Mouse (Mus musculus) left cerebral cortex, postnatal 25 days (tissue): Measurements from ENCODE around the gene Iqcf6. TPM values are rescaled to one million over a fixed set of nuclear protein-coding genes. Genes with fewer than 3 reads are reported as not detected.
"Not testable (repeated sequence)": the region's sequence is repeated elsewhere in the genome, so short reads cannot be mapped to it uniquely, and the experiment has no call there.

Source experiments
- DNase-seq, 2 experiments: peaks; one replicate each; pipeline ENCODE4 v3.0.0; 2022; ENCODE audit warnings: low spot score in 2 of 2, mixed read lengths in 1 of 2
- intact Hi-C: fragments of 180-260 bp; cut with DNase I; formaldehyde crosslinking; loops from one replicate; pipeline ENCODE4 v1.15.1; 2025
- total RNA-seq, 2 experiments: library from RNA; stranded (reverse); gene quantifications; 2 replicates each; pipeline ENCODE4 v1.2.3; 2021

Gene Iqcf6
- not detected for total RNA-seq

- intact Hi-C loops = no loop called here
These were observed at the start of gene Iqcf6 for GRCm38 (mm10) chr9:106626282-106626681. Gene Iqcf6, plus strand, starts transcription at chr9:106626582.

GRCm38 (mm10) chr9:106580016-106580415, 46.4 kb upstream of the Iqcf6 start:
- intact Hi-C loops = loop anchor here (5.0 kb wide), 1 partner anchor 43 kb away; no protein-coding TSS in a partner anchor
- peak in 1 of 2 experiments; percentile 77 for DNase-seq

More at GRCm38 (mm10) chr9:106626282-106626681, at the start of gene Iqcf6:
- no peak for DNase-seq

GRCm38 (mm10) chr9:106582552-106582951, 43.8 kb upstream of the Iqcf6 start:
- DNase-seq = peak in 1 of 2 experiments; percentile 49
- intact Hi-C loops = loop anchor here (5.0 kb wide), 1 partner anchor 45 kb away; no protein-coding TSS in a partner anchor

GRCm38 (mm10) chr9:106592158-106592557, 34.2 kb upstream of the Iqcf6 start:
- DNase-seq = peak in 1 of 2 experiments; percentile 50
- intact Hi-C loops = no loop called here

GRCm38 (mm10) chr9:106595402-106595801, 31.0 kb upstream of the Iqcf6 start:
- intact Hi-C loops = loop anchor here (5.0 kb wide), 1 partner anchor 63 kb away; no protein-coding TSS in a partner anchor
- not testable (repeated sequence) for DNase-seq

GRCm38 (mm10) chr9:106595836-106596235, 30.5 kb upstream of the Iqcf6 start:
- DNase-seq = peak in 1 of 2 experiments; percentile 91
- intact Hi-C loops = loop anchor here (5.0 kb wide), 1 partner anchor 64 kb away; no protein-coding TSS in a partner anchor

- intact Hi-C loops = loop anchor here (2.0 to 5.0 kb wide), 2 partner anchors 44 to 66 kb away; no protein-coding TSS in a partner anchor
These were observed 27.9 kb upstream of the Iqcf6 start for GRCm38 (mm10) chr9:106598466-106598865.

GRCm38 (mm10) chr9:106600546-106600945, 25.8 kb upstream of the Iqcf6 start:
- DNase-seq = peak; percentile 65 to 78
- intact Hi-C loops = loop anchor here (2.0 to 10.0 kb wide), 3 partner anchors 52 to 214 kb away; no protein-coding TSS in a partner anchor

More at GRCm38 (mm10) chr9:106598466-106598865, 27.9 kb upstream of the Iqcf6 start:
- DNase-seq = no peak

GRCm38 (mm10) chr9:106610727-106611126, 15.7 kb upstream of the Iqcf6 start:
- DNase-seq = no peak
- intact Hi-C loops = no loop called here

- DNase-seq = no peak
- intact Hi-C loops = no loop called here
These were observed 12.4 kb upstream of the Iqcf6 start for GRCm38 (mm10) chr9:106613951-106614350.

- DNase-seq = no peak
- intact Hi-C loops = no loop called here
These were observed 11.8 kb upstream of the Iqcf6 start for GRCm38 (mm10) chr9:106614616-106615015.

GRCm38 (mm10) chr9:106616306-106616705, 10.1 kb upstream of the Iqcf6 start:
- no peak for DNase-seq
- intact Hi-C loops = no loop called here

GRCm38 (mm10) chr9:106617496-106617895, 8.9 kb upstream of the Iqcf6 start:
- intact Hi-C loops = no loop called here

GRCm38 (mm10) chr9:106627796-106628195, 1.4 kb downstream of the Iqcf6 start:
- DNase-seq, intact Hi-C loops: not testable (repeated sequence)

More at GRCm38 (mm10) chr9:106617496-106617895, 8.9 kb upstream of the Iqcf6 start:
- no peak for DNase-seq

- DNase-seq = no peak
- intact Hi-C loops = no loop called here
These were observed 5.8 kb downstream of the Iqcf6 start for GRCm38 (mm10) chr9:106632185-106632584.

GRCm38 (mm10) chr9:106638154-106638553, 11.8 kb downstream of the Iqcf6 start:
- intact Hi-C loops = no loop called here

GRCm38 (mm10) chr9:106641346-106641745, 15.0 kb downstream of the Iqcf6 start:
- no peak for DNase-seq
- intact Hi-C loops = loop anchor here (5.0 kb wide), 1 partner anchor 109 kb away; no protein-coding TSS in a partner anchor

More at GRCm38 (mm10) chr9:106638154-106638553, 11.8 kb downstream of the Iqcf6 start:
- DNase-seq = no peak

GRCm38 (mm10) chr9:106643128-106643527, 16.7 kb downstream of the Iqcf6 start:
- peak; percentile 76 to 79 for DNase-seq
- intact Hi-C loops = loop anchor here (2.0 to 5.0 kb wide), 2 partner anchors 44 to 111 kb away; no protein-coding TSS in a partner anchor

GRCm38 (mm10) chr9:106643787-106644186, 17.4 kb downstream of the Iqcf6 start:
- intact Hi-C loops = loop anchor here (2.0 to 5.0 kb wide), 2 partner anchors 45 to 111 kb away; no protein-coding TSS in a partner anchor
- no peak for DNase-seq

- intact Hi-C loops = no loop called here
- peak in 1 of 2 experiments; percentile 66 for DNase-seq
These were observed 19.4 kb downstream of the Iqcf6 start for GRCm38 (mm10) chr9:106645684-106646271.

- DNase-seq = no peak
- intact Hi-C loops = no loop called here
These were observed 20.8 kb downstream of the Iqcf6 start for GRCm38 (mm10) chr9:106647226-106647625.
